In the genomic region with DNA sequence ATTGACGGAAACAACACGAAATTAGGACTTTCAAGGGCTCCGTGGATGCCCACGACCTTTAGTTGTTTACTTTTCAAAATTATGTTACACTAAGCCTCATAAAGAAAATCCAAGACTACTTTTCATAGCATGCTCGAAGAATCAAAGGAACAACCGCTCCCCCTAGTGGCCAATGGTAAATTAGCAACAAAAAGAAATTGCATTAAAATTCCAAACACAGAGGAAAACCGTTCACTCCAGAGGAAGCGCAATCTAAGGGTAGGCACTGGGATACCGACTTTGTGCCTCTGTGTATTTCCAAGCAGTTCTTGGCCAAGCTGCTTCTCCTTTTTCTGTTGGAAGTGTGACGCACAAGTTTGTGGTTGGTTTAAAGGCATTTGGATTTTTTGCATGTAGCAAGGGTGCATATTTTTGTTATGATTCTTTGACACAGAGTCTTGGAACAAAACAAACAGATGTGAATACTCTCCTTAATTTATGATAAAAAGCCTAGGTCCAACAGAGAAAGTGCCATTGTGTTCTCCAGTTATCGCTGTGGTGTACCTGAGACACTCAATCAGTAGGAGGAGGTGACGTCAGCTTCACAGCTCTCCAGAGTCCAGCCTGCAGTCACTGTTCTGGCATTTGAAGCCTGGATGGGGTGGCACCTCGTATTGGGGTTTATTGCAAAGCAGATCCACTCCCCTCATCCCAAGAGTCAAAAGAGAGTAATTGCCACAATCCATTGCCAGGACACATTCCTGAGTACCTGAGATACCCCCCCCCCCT, we compare ENCODE assay signal across 8 mouse cellular contexts.
A peak's percentile ranks its signal among the peaks of the same experiment; 100 is the strongest.
DNase-seq lines count a peak whose midpoint lies in the region; ATAC-seq and TF ChIP-seq lines count a peak whose summit lies in the region.

No protein-coding gene starts in this region.

- H3K9me3 ChIP-seq in liver, embryonic 12.5 days (replicated peaks), result no peaks in the 10 kb centered on the region
- no peaks in the 10 kb centered on the region for H3K9me3 ChIP-seq in limb, embryonic 14.5 days (ENCODE audit: control insufficient read depth, low read length)
- H3K9me3 ChIP-seq in neural tube, embryonic 13.5 days, result no peaks in the 10 kb centered on the region

- DNase-seq in liver (peak; percentile 12), Patski (ENCODE audit: low read depth, low spot score) (no peak)
- peak; percentile 69 for DNase-seq in embryo, embryonic 10 days (ENCODE audit: low spot score)
- DNase-seq in heart, postnatal 36 days, result peak; percentile 36 to 37
- peak; percentile 72 for DNase-seq in limb, embryonic 14.5 days (ENCODE audit: low spot score)
- DNase-seq in ovary, postnatal 36 days (ENCODE audit: low spot score), result no peak

- TF ChIP-seq CTCF in Patski (IDR thresholded peaks at IDR 0.05), result peak; percentile 76

- intact Hi-C loops in heart, postnatal 36 days (cut with DNase I), result loop anchor here (1.0 to 5.0 kb wide), 5 partner anchors 48 to 642 kb away; no protein-coding TSS in a partner anchor

- no peak overlapping the region for H3K9ac ChIP-seq in liver, embryonic 12.5 days
- H3K9ac ChIP-seq in limb, embryonic 14.5 days (ENCODE audit: low read depth, low read length, severe bottlenecking), result no peak overlapping the region
- peak overlapping the region; percentile 41; the same call in 1 of the 2 replicates for H3K9ac ChIP-seq in neural tube, embryonic 13.5 days

- CTCF ChIA-PET in Patski (lab: Charles Lee), result interaction anchor here (0.7 to 3.9 kb wide), 28 partner anchors 11 to 309 kb away, joined by 3 to 45 read pairs (median 4); no protein-coding TSS in a partner anchor

- H3K27me3 ChIP-seq in liver, embryonic 12.5 days (replicated peaks), result no peaks in the 10 kb centered on the region; the same call in 1 of the 2 replicates
- no peaks in the 10 kb centered on the region for H3K27me3 ChIP-seq in Patski
- no peaks in the 10 kb centered on the region for H3K27me3 ChIP-seq in limb, embryonic 14.5 days (ENCODE audit: control insufficient read depth, insufficient read depth, low read length)
- no peaks in the 10 kb centered on the region for H3K27me3 ChIP-seq in neural tube, embryonic 13.5 days

- POLR2A ChIA-PET in Patski (lab: Charles Lee), result no interaction called here

- no peaks in the 10 kb centered on the region for H3K36me3 ChIP-seq in liver, embryonic 12.5 days
- H3K36me3 ChIP-seq in limb, embryonic 14.5 days (ENCODE audit: control insufficient read depth, insufficient read depth, low read length), result no peaks in the 10 kb centered on the region
- H3K36me3 ChIP-seq in neural tube, embryonic 13.5 days, result no peaks in the 10 kb centered on the region

- H3K4me1 ChIP-seq in liver, embryonic 12.5 days, result peaks cover 10% of the 10 kb centered on the region
- peaks cover 25% of the 10 kb centered on the region for H3K4me1 ChIP-seq in limb, embryonic 14.5 days (ENCODE audit: control insufficient read depth, insufficient read depth, low read length)
- peaks cover 66% of the 10 kb centered on the region for H3K4me1 ChIP-seq in neural tube, embryonic 13.5 days (replicated peaks)

- ATAC-seq in liver, embryonic 12.5 days, result no peak
- no peak for ATAC-seq in Patski
- ATAC-seq in limb, embryonic 14.5 days (ENCODE audit: low FRiP score, low read depth), result 0 out of 2 replicates have a peak, but pooled peaks have one; percentile 25
- peak; percentile 24; the same call in 1 of the 2 replicates for ATAC-seq in neural tube, embryonic 13.5 days (ENCODE audit: low read depth)

- in situ Hi-C loops in Patski (cut with MboI; ENCODE audit: low pct_unique_long_range_greater_than_20kb), result loop anchor here (5.0 kb wide), 2 partner anchors 203 to 278 kb away; no protein-coding TSS in a partner anchor

- H3K4me3 ChIP-seq in liver, embryonic 12.5 days, result no peak overlapping the region
- H3K4me3 ChIP-seq in limb, embryonic 14.5 days (replicated peaks; ENCODE audit: low read length), result no peak overlapping the region
- no peak overlapping the region for H3K4me3 ChIP-seq in neural tube, embryonic 13.5 days

- 14% methylated on average over 13 of the region's 13 CpGs for WGBS in liver, embryonic 12.5 days (ENCODE audit: insufficient replicate concordance)
- WGBS in limb, embryonic 14.5 days, result 16% methylated on average over 13 of the region's 13 CpGs
- WGBS in neural tube, embryonic 13.5 days, result 18% methylated on average over 13 of the region's 13 CpGs

- H3K27ac ChIP-seq in liver, embryonic 12.5 days, result no peak overlapping the region
- no peak overlapping the region for H3K27ac ChIP-seq in limb, embryonic 14.5 days (replicated peaks; ENCODE audit: low read depth, low read length)
- H3K27ac ChIP-seq in neural tube, embryonic 13.5 days (replicated peaks), result no peak overlapping the region

- no peak overlapping the region for H3K4me2 ChIP-seq in liver, embryonic 12.5 days
- H3K4me2 ChIP-seq in limb, embryonic 14.5 days (replicated peaks; ENCODE audit: low read depth, low read length, severe bottlenecking), result peak overlapping the region; percentile 15; the same call in 1 of the 2 replicates
- peak overlapping the region; percentile 25; the same call in 1 of the 2 replicates for H3K4me2 ChIP-seq in neural tube, embryonic 13.5 days

- TF ChIP-seq POLR2A in limb, embryonic 14.5 days (IDR thresholded peaks at IDR 0.05; ENCODE audit: borderline replicate concordance, extremely low read depth, insufficient read depth, insufficient read length), result no peak

Comparison
In these comparisons a context has a peak if more than half of its experiments do, and no peak if none do; other contexts are left out.
1. DNase-seq: peak in liver (single experiment), embryo, embryonic 10 days (single experiment), heart, postnatal 36 days (2 of 2) and limb, embryonic 14.5 days (single experiment); none in Patski (single experiment) and ovary, postnatal 36 days (single experiment).
2. ATAC-seq: peak in limb, embryonic 14.5 days (single experiment) and neural tube, embryonic 13.5 days (single experiment); none in liver, embryonic 12.5 days (single experiment) and Patski (single experiment).